Mouse (Mus musculus): ENCODE results near the gene Glis3. TPM values are rescaled to one million over a fixed set of nuclear protein-coding genes. Genes with fewer than 3 reads are reported as not detected.

Glis3 gene
- polyA plus RNA-seq, 1 experiment from 2014 or later = 1.2 TPM

DNA sequence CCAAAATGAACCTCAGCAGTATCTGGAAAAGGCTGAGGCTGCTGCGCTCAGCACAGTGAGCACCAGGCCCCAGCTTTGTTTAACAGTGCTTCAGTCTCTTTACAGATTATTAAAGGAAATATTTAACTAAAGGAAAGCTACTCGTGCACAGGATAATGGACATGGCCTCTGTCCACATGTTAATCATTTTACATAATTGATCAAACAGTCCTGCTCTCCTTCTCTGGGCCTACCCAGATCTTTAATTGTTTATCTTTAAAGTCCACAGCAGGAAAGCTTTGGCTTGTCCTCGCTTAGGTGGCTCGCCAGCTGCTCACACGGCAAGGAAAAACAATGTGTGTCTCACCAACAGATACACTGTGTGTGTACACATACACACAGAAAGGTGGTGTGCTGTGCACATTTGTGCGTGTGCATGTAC lies 159.1 kb downstream of the Glis3 start:
- no peaks in the 10 kb centered on the region for H3K27me3 ChIP-seq
- no peak overlapping the region for H3K4me2 ChIP-seq (replicated peaks)
- H3K36me3 ChIP-seq = no peaks in the 10 kb centered on the region
- H3K4me3 ChIP-seq = no peak overlapping the region
- no peak overlapping the region for H3K9ac ChIP-seq (replicated peaks)
- no peak overlapping the region for H3K27ac ChIP-seq (replicated peaks)
- no peak for ATAC-seq (replicated peaks)
- 51% methylated on average over 6 of the region's 6 CpGs for WGBS
- no peaks in the 10 kb centered on the region for H3K9me3 ChIP-seq
- H3K4me1 ChIP-seq = no peaks in the 10 kb centered on the region

DNA sequence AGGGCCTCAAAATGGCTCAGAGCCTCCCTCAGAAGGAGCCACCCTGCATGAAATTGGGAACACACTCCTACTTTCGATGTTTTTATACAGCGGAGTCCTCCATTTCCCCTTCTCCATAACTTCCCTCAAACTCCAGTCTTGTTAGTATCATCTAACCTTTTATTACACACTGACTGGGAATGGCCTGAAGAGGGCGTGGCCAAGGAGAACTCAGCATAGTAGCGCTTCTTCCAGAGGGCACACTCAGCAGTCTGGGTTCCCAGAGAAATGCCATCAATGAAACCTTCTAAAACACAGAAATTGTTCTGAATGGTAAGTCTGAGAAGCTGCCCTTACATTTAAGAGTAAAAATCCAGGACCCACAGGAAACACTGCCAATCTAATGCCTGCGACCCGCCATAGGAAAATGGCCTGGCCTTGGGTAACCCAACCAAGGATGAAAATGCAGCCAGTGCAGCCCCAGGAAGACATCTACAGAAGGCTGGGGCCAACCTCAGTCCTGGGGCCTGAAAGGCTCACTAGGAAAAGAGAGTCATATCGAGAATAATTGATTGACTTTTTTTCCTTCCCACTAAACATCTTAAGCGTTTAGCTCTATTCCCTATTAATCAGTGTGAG lies 159.6 kb downstream of the Glis3 start:
- Histone ChIP-seq H3K27ac (replicated peaks) (no peak overlapping the region), H3K9ac (replicated peaks) (no peak overlapping the region), H3K4me3 (no peak overlapping the region), H3K4me2 (replicated peaks) (no peak overlapping the region), H3K36me3 (no peaks in the 10 kb centered on the region), H3K27me3 (no peaks in the 10 kb centered on the region), H3K9me3 (no peaks in the 10 kb centered on the region), H3K4me1 (no peaks in the 10 kb centered on the region)
- ATAC-seq (replicated peaks) = no peak
- WGBS = 89% methylated on average over 8 of the region's 8 CpGs

DNA sequence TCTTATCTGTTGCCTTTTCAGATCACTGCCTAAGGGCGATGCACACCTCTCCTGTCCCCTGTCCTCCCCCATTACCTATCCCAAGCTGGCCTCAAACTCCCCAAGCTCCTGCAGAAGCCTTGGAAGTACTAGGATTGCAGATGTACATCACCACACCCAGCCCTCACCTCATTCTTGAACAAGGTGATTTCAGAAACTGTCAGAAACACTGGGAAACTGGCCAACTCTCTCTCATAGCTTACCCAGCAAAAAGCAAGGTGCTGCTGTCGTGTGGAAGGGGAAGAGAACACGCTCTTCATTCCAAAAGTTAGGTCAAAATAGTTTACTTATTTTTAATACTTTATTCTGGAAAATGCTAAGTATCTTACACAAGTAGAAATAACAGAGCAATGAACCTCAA lies 160.6 kb downstream of the Glis3 start:
- H3K4me1 ChIP-seq = no peaks in the 10 kb centered on the region
- 87% methylated on average over 3 of the region's 3 CpGs for WGBS
- no peaks in the 10 kb centered on the region for H3K36me3 ChIP-seq
- H3K4me3 ChIP-seq = no peak overlapping the region
- ATAC-seq (replicated peaks) = no peak
- H3K27ac ChIP-seq (replicated peaks) = no peak overlapping the region
- H3K9ac ChIP-seq (replicated peaks) = no peak overlapping the region
- no peaks in the 10 kb centered on the region for H3K27me3 ChIP-seq
- no peaks in the 10 kb centered on the region for H3K9me3 ChIP-seq
- no peak overlapping the region for H3K4me2 ChIP-seq (replicated peaks)

DNA sequence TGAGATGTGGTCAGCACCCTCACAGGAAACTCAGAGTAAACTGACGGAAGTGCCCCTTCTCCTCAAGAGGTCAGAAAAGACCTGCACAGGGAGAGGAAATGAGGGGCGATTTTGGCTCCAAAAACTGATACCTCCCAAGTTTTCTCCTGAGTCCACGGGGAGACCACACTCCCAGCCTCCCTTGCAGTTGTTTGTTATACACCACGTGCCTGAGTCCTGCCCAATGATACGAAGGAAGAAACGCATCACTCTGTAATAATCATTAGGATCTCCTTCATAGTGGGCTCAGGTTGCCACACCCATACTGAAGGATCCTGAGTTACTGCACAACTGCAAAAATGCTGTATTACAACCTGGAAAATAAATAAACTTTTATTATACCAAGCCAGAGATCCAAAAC lies 161.0 kb downstream of the Glis3 start:
- no peak overlapping the region for H3K4me3 ChIP-seq
- no peaks in the 10 kb centered on the region for H3K4me1 ChIP-seq
- no peaks in the 10 kb centered on the region for H3K36me3 ChIP-seq
- no peak overlapping the region for H3K9ac ChIP-seq (replicated peaks)
- no peaks in the 10 kb centered on the region for H3K27me3 ChIP-seq
- 82% methylated on average over 6 of the region's 6 CpGs for WGBS
- no peak overlapping the region for H3K27ac ChIP-seq (replicated peaks)
- no peak overlapping the region for H3K4me2 ChIP-seq (replicated peaks)
- H3K9me3 ChIP-seq = no peaks in the 10 kb centered on the region
- no peak for ATAC-seq (replicated peaks)

DNA sequence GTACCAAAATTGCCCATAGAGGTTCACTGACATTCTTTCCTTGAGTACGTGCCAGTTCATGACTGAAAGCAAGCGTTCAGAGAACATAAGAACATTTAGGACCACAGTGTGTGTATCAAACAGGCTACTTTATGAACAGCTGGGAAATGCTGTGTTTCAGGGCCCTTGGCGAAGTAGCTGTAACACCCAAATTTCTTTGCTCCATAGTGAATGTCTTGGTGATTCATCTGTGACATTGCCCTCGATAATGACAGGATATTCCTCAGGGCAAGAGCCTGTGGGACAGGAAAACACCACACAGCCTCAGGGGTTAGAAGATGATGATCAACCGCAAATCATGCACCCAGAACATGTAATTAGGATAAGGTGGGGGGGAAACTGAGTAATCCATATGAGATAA lies 161.6 kb downstream of the Glis3 start:
- 79% methylated on average over 5 of the region's 5 CpGs for WGBS
- no peak for ATAC-seq (replicated peaks)
- Histone ChIP-seq H3K36me3 (no peaks in the 10 kb centered on the region), H3K4me1 (no peaks in the 10 kb centered on the region), H3K9me3 (no peaks in the 10 kb centered on the region), H3K27me3 (no peaks in the 10 kb centered on the region), H3K4me2 (replicated peaks) (no peak overlapping the region), H3K27ac (replicated peaks) (no peak overlapping the region), H3K4me3 (no peak overlapping the region), H3K9ac (replicated peaks) (no peak overlapping the region)

DNA sequence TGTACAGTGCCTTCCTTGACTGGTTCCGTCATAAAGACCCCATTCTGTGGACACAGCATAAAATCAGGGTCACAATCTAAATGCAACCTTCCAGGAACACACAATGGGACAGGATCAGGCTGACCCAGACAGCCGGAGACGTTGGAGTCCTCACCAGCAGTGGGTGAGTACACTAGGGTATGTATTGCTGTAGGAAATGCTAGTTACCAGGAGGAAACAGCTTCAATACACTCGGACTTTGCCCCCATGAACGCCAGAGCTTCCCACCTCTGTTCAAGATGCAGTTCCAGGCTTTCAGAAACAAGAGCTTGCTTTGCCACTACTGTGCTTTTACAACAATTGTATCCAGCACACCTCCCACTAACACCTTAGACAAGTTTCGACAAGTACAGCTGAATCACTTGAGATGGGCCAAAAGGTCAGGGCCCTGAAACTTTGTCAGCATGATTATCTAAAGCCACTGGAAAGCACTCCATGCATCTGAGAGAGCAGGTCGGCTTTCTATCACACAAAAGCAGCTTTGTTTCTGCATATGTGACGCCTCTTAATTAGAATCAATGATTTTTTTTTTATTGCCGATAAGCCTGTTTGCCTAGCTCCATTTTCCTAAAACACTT lies 162.3 kb downstream of the Glis3 start:
- no peak overlapping the region for H3K9ac ChIP-seq (replicated peaks)

DNA sequence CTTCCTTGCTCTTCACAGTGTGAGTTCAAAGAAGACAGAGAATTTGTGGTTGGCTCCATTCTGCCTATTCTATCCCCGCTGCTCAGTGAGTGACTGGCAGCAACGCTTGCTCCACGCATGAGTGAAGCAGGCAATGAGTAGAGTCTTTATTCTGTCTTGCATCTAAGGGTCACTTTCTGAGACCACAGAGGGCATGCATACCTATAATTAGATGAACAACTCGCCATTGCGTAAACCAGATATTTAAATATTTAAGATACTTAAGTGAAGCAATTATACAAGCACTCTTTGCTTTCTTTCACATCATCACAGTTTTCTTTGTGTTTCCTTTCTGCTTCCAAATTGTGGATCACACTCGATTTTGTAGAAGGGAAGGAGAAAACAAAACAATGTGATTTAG lies 163.4 kb downstream of the Glis3 start:
- no peak overlapping the region for H3K9ac ChIP-seq (replicated peaks)
- no peak overlapping the region for H3K4me3 ChIP-seq
- H3K4me2 ChIP-seq (replicated peaks) = no peak overlapping the region
- no peaks in the 10 kb centered on the region for H3K27me3 ChIP-seq
- no peaks in the 10 kb centered on the region for H3K9me3 ChIP-seq
- no peaks in the 10 kb centered on the region for H3K4me1 ChIP-seq
- no peak overlapping the region for H3K27ac ChIP-seq (replicated peaks)
- 26% methylated on average over 6 of the region's 6 CpGs for WGBS
- no peak for ATAC-seq (replicated peaks)
- H3K36me3 ChIP-seq = no peaks in the 10 kb centered on the region

More for the DNA sequence above, 162.3 kb downstream of the Glis3 start:
- no peak for ATAC-seq (replicated peaks)
- no peaks in the 10 kb centered on the region for H3K36me3 ChIP-seq
- H3K4me2 ChIP-seq (replicated peaks) = no peak overlapping the region
- H3K27me3 ChIP-seq = no peaks in the 10 kb centered on the region
- H3K4me1 ChIP-seq = no peaks in the 10 kb centered on the region
- 27% methylated on average over 9 of the region's 9 CpGs for WGBS
- H3K27ac ChIP-seq (replicated peaks) = no peak overlapping the region
- no peak overlapping the region for H3K4me3 ChIP-seq
- no peaks in the 10 kb centered on the region for H3K9me3 ChIP-seq

DNA sequence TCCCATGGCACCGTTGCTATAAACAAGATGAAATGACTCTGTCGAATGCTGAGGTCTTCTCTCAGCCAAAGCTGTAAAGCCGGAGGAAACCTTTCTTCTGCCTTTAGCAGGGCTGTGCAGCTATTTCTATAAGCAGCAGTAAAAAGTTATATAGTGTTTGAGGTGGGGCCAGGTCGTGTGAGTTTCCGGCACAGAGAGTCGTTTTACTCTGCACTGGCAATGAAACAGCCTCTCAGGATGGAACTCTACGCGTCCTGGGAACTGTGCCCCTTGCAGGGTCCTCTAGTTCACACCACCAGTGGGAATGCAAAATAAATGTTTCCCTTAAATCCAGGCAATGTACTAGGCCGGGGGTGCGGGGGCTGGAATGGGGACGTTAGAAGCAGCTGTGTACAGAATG lies 167.4 kb downstream of the Glis3 start:
- no peak for ATAC-seq (replicated peaks)
- H3K4me1 ChIP-seq = no peaks in the 10 kb centered on the region
- no peaks in the 10 kb centered on the region for H3K9me3 ChIP-seq
- H3K36me3 ChIP-seq = no peaks in the 10 kb centered on the region
- H3K4me3 ChIP-seq = no peak overlapping the region
- H3K4me2 ChIP-seq (replicated peaks) = no peak overlapping the region
- H3K27ac ChIP-seq (replicated peaks) = no peak overlapping the region
- H3K27me3 ChIP-seq = no peaks in the 10 kb centered on the region
- WGBS = 85% methylated on average over 11 of the region's 11 CpGs
- H3K9ac ChIP-seq (replicated peaks) = no peak overlapping the region

DNA sequence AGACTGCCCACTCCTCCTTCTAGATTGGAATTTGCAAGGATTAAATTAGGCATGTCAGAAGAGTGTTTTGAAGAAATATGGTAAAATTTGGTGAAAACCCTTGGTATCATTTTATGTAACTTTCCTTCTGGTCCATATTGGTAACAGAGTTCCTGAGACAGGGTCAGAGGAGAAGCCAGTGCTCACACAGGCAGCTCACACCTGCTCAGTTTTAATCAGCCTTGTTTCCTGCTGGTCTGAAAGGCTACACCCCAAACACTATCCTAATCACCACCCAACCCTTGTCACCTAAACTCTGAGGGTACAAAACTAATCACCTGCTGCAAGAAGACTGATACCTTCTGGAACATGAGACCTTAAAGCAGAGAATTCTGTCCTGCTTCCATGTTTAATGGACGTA lies 168.0 kb downstream of the Glis3 start:
- Histone ChIP-seq H3K9me3 (no peaks in the 10 kb centered on the region), H3K4me2 (replicated peaks) (no peak overlapping the region), H3K27ac (replicated peaks) (no peak overlapping the region), H3K9ac (replicated peaks) (no peak overlapping the region), H3K4me1 (no peaks in the 10 kb centered on the region), H3K36me3 (no peaks in the 10 kb centered on the region), H3K4me3 (no peak overlapping the region), H3K27me3 (no peaks in the 10 kb centered on the region)
- ATAC-seq (replicated peaks) = no peak
- WGBS = 86% methylated on average over 1 of the region's 1 CpGs

DNA sequence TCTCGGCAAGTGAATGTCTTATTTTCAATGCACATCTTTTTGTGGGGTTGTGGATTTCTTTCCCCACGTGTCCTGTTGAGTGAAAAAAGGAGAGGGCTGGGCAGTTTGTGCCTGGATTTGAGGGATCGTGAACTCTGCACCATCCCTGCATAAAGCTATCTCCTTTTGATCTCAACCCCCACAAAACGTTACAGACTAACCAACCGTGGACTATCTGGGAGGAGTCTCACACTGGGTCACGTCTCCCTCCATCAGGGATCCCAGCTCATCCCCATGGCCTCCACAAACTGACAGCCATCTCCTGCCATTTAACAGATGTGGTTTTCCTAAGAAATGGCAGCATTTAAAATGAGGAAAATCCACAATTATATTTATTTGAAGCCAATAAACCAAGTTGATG lies 174.5 kb downstream of the Glis3 start:
- no peak for ATAC-seq (replicated peaks)
- no peak overlapping the region for H3K27ac ChIP-seq (replicated peaks)
- H3K27me3 ChIP-seq = no peaks in the 10 kb centered on the region
- WGBS = 69% methylated on average over 6 of the region's 6 CpGs
- H3K4me2 ChIP-seq (replicated peaks) = no peak overlapping the region
- H3K9me3 ChIP-seq = no peaks in the 10 kb centered on the region
- H3K9ac ChIP-seq (replicated peaks) = no peak overlapping the region
- H3K36me3 ChIP-seq = no peaks in the 10 kb centered on the region
- peaks cover 3% of the 10 kb centered on the region; the same call in 1 of the 2 replicates for H3K4me1 ChIP-seq
- no peak overlapping the region for H3K4me3 ChIP-seq

DNA sequence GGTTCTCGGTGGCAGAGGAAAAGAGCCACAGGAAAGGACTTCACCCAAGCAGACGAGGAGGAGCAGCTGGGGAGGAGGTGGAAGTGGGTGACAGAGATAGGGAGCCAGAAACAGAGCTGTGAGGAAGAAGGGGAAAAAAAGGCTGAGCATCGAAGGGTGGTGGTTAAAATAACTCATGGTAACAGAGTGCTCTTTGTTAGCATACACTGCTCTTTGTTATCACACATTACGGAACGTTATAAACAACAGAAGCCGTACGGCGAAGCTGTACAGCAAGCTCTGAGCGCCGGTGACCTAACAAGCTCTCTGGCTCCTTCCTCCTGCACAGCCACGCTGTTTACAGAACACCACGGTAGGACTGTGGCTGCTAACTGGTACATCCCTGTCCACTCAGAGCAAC lies 176.9 kb downstream of the Glis3 start:
- no peak overlapping the region for H3K4me2 ChIP-seq (replicated peaks)
- no peak overlapping the region for H3K4me3 ChIP-seq
- no peaks in the 10 kb centered on the region for H3K27me3 ChIP-seq
- no peak overlapping the region for H3K27ac ChIP-seq (replicated peaks)
- WGBS = 64% methylated on average over 12 of the region's 12 CpGs
- no peaks in the 10 kb centered on the region for H3K9me3 ChIP-seq
- no peak overlapping the region for H3K9ac ChIP-seq (replicated peaks)
- no peak for ATAC-seq (replicated peaks)
- H3K4me1 ChIP-seq = peaks cover 3% of the 10 kb centered on the region; the same call in 1 of the 2 replicates
- H3K36me3 ChIP-seq = no peaks in the 10 kb centered on the region

DNA sequence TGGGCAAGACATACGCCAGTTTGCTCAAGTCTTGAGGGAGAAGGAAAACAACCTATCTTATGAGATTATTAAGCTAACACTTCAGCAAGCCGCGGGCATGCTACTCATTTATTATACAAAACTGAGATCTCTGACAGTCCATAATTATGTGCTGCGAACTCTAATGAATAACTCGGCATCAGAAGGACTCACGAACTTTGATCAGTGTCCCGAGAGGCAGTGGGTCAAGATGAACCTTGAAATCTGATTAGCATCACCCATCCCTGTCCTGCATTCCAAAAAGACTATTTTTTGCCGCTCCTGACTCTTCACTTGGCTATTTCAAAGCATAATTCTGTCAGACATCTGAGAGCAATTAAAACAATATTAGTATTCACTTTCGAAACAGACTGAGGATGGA lies 178.9 kb downstream of the Glis3 start:
- no peak for ATAC-seq (replicated peaks)
- Histone ChIP-seq H3K36me3 (no peaks in the 10 kb centered on the region), H3K27me3 (no peaks in the 10 kb centered on the region), H3K4me3 (no peak overlapping the region), H3K9me3 (no peaks in the 10 kb centered on the region), H3K9ac (replicated peaks) (no peak overlapping the region), H3K4me1 (peaks cover 3% of the 10 kb centered on the region; the same call in 1 of the 2 replicates), H3K4me2 (replicated peaks) (no peak overlapping the region), H3K27ac (replicated peaks) (no peak overlapping the region)
- 71% methylated on average over 9 of the region's 9 CpGs for WGBS

DNA sequence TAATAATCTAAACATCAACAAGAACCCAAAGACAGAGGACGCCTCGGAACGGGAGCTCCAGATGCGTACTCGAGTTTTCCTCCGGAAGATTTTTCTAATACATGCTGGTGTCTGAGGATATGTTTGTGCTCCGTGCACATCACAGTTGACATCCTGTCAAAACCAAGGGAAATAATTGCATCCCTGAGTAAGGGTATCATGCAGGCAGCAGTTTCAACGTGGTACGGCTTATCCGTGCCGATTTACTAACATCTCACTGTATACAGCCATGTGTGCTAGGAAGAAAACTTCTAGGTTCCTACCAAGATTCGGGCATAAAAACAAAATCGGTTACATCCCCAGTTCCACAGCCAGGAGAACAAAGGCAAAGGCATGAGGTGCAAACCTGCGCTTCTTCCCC lies 179.4 kb downstream of the Glis3 start:
- Histone ChIP-seq H3K9ac (replicated peaks) (no peak overlapping the region), H3K4me3 (no peak overlapping the region), H3K27me3 (no peaks in the 10 kb centered on the region), H3K9me3 (no peaks in the 10 kb centered on the region), H3K27ac (replicated peaks) (no peak overlapping the region), H3K36me3 (no peaks in the 10 kb centered on the region), H3K4me1 (peaks cover 3% of the 10 kb centered on the region; the same call in 1 of the 2 replicates), H3K4me2 (replicated peaks) (no peak overlapping the region)
- ATAC-seq (replicated peaks) = no peak
- 73% methylated on average over 14 of the region's 14 CpGs for WGBS

Measured in forebrain, embryonic 15.5 days (tissue).